Mouse (Mus musculus): Measurements from ENCODE around the gene Aes. TPM values are rescaled to one million over a fixed set of nuclear protein-coding genes. Genes with fewer than 3 reads are reported as not detected.

Aes gene
- polyA plus RNA-seq, 2 experiments, result 393 to 472 TPM

- no peaks in the 10 kb centered on the region for H3K36me3 ChIP-seq (ENCODE audit: control insufficient read depth, insufficient read depth, low read length)
- no peaks in the 10 kb centered on the region for H3K27me3 ChIP-seq (ENCODE audit: control insufficient read depth, insufficient read depth, low read length)
- peaks cover 54% of the 10 kb centered on the region for H3K4me1 ChIP-seq (ENCODE audit: control insufficient read depth, insufficient read depth, low read length)
- no peak overlapping the region for H3K4me3 ChIP-seq (replicated peaks; ENCODE audit: low read length)
- H3K4me2 ChIP-seq (replicated peaks; ENCODE audit: low read depth, low read length, severe bottlenecking), result no peak overlapping the region
- no peaks in the 10 kb centered on the region for H3K9me3 ChIP-seq (ENCODE audit: control insufficient read depth, low read length)
- DNase-seq (ENCODE audit: low spot score) (no peak), ATAC-seq (ENCODE audit: low FRiP score, low read depth) (no peak)
- no peak overlapping the region for H3K9ac ChIP-seq (ENCODE audit: low read depth, low read length, severe bottlenecking)
- WGBS, result 33% methylated on average over 3 of the region's 3 CpGs
- no peak for TF ChIP-seq POLR2A (IDR thresholded peaks at IDR 0.05; ENCODE audit: borderline replicate concordance, extremely low read depth, insufficient read depth, insufficient read length)
- no peak overlapping the region for H3K27ac ChIP-seq (replicated peaks; ENCODE audit: low read depth, low read length)
Observed at GRCm38 (mm10) chr10:81598342-81598741, 39.1 kb downstream of the Aes start.

DNA sequence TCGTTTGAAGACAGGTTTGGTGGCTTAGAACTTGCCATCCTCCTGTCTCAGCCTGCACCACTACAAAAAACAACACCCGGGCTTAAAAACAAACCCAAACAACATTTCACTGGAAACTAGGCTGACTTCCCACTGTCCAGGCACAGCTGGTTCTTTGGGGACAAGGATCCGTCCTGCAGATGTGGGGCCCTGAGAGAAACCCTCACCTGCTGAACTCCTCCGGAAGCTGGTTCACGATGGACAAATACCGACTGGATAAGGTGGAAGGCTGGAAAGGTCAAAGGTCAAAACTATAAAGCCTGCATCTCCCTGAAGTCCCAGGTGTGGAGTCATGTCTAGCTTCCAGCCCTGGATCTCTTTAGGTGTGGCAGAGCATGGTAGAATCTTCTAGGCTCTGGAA lies 39.6 kb downstream of the Aes start:
- Histone ChIP-seq H3K27me3 (ENCODE audit: control insufficient read depth, insufficient read depth, low read length) (no peaks in the 10 kb centered on the region), H3K4me3 (replicated peaks; ENCODE audit: low read length) (no peak overlapping the region), H3K36me3 (ENCODE audit: control insufficient read depth, insufficient read depth, low read length) (no peaks in the 10 kb centered on the region), H3K27ac (replicated peaks; ENCODE audit: low read depth, low read length) (no peak overlapping the region), H3K4me2 (replicated peaks; ENCODE audit: low read depth, low read length, severe bottlenecking) (no peak overlapping the region), H3K9me3 (ENCODE audit: control insufficient read depth, low read length) (no peaks in the 10 kb centered on the region), H3K4me1 (ENCODE audit: control insufficient read depth, insufficient read depth, low read length) (peaks cover 54% of the 10 kb centered on the region), H3K9ac (ENCODE audit: low read depth, low read length, severe bottlenecking) (no peak overlapping the region)
- no peak for ATAC-seq (ENCODE audit: low FRiP score, low read depth)
- no peak for TF ChIP-seq POLR2A (IDR thresholded peaks at IDR 0.05; ENCODE audit: borderline replicate concordance, extremely low read depth, insufficient read depth, insufficient read length)
- 22% methylated on average over 6 of the region's 6 CpGs for WGBS
- DNase-seq (ENCODE audit: low spot score), result no peak

DNA sequence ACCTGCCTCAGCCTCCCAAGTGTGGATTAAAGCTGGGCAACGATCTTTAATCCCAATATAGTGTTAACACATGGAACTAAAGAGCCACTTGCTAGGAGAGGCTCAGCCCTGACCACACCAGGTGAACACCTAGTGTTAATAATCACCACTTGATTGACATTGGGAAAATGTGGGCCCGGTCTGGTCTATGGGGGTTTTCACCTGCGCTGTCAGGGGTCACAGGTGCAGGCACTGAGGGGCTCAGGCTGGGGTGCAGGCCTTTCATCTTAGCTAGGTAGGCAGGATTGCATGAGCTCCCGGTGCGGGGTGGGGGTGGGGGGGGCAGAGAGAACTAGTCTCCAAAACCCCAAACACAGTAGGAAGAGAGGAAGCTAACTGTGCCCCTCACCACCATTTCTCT lies 40.3 kb downstream of the Aes start:
- 57% methylated on average over 5 of the region's 5 CpGs for WGBS
- DNase-seq (ENCODE audit: low spot score) (no peak), ATAC-seq (ENCODE audit: low FRiP score, low read depth) (no peak)
- Histone ChIP-seq H3K27ac (replicated peaks; ENCODE audit: low read depth, low read length) (no peak overlapping the region), H3K4me2 (replicated peaks; ENCODE audit: low read depth, low read length, severe bottlenecking) (no peak overlapping the region), H3K36me3 (ENCODE audit: control insufficient read depth, insufficient read depth, low read length) (no peaks in the 10 kb centered on the region), H3K4me1 (ENCODE audit: control insufficient read depth, insufficient read depth, low read length) (peaks cover 58% of the 10 kb centered on the region), H3K4me3 (replicated peaks; ENCODE audit: low read length) (no peak overlapping the region), H3K9ac (ENCODE audit: low read depth, low read length, severe bottlenecking) (no peak overlapping the region), H3K9me3 (ENCODE audit: control insufficient read depth, low read length) (no peaks in the 10 kb centered on the region), H3K27me3 (ENCODE audit: control insufficient read depth, insufficient read depth, low read length) (no peaks in the 10 kb centered on the region)
- no peak for TF ChIP-seq POLR2A (IDR thresholded peaks at IDR 0.05; ENCODE audit: borderline replicate concordance, extremely low read depth, insufficient read depth, insufficient read length)

GRCm38 (mm10) chr10:81600096-81600495 lies 40.8 kb downstream of the Aes start:
- TF ChIP-seq POLR2A (IDR thresholded peaks at IDR 0.05; ENCODE audit: borderline replicate concordance, extremely low read depth, insufficient read depth, insufficient read length), result no peak
- H3K4me1 ChIP-seq (ENCODE audit: control insufficient read depth, insufficient read depth, low read length), result peaks cover 60% of the 10 kb centered on the region
- DNase-seq (ENCODE audit: low spot score) (no peak), ATAC-seq (ENCODE audit: low FRiP score, low read depth) (no peak)
- WGBS, result 42% methylated on average over 10 of the region's 10 CpGs
- no peak overlapping the region; the same call in 1 of the 2 replicates for H3K27ac ChIP-seq (replicated peaks; ENCODE audit: low read depth, low read length)
- no peak overlapping the region for H3K9ac ChIP-seq (ENCODE audit: low read depth, low read length, severe bottlenecking)
- no peaks in the 10 kb centered on the region for H3K36me3 ChIP-seq (ENCODE audit: control insufficient read depth, insufficient read depth, low read length)
- no peak overlapping the region; the same call in 1 of the 2 replicates for H3K4me3 ChIP-seq (replicated peaks; ENCODE audit: low read length)
- no peak overlapping the region for H3K4me2 ChIP-seq (replicated peaks; ENCODE audit: low read depth, low read length, severe bottlenecking)
- H3K27me3 ChIP-seq (ENCODE audit: control insufficient read depth, insufficient read depth, low read length), result no peaks in the 10 kb centered on the region
- H3K9me3 ChIP-seq (ENCODE audit: control insufficient read depth, low read length), result no peaks in the 10 kb centered on the region

- no peaks in the 10 kb centered on the region for H3K27me3 ChIP-seq (ENCODE audit: control insufficient read depth, insufficient read depth, low read length)
- DNase-seq (ENCODE audit: low spot score), result peak; percentile 99
Observed at GRCm38 (mm10) chr10:81600738-81601203, 41.5 kb downstream of the Aes start, which contains the start of gene Tle6. Gene Tle6 (minus strand): TSS chr10:81601073.

More at GRCm38 (mm10) chr10:81600738-81601203, 41.5 kb downstream of the Aes start, which contains the start of gene Tle6:
- Histone ChIP-seq H3K27ac (replicated peaks; ENCODE audit: low read depth, low read length) (peak within 1 kb of the TSS; percentile 63; the same call in 1 of the 2 replicates), H3K4me2 (replicated peaks; ENCODE audit: low read depth, low read length, severe bottlenecking) (peak within 1 kb of the TSS; percentile 54), H3K9me3 (ENCODE audit: control insufficient read depth, low read length) (no peaks in the 10 kb centered on the region), H3K9ac (ENCODE audit: low read depth, low read length, severe bottlenecking) (peak within 1 kb of the TSS; percentile 25; the same call in 1 of the 2 replicates), H3K4me1 (ENCODE audit: control insufficient read depth, insufficient read depth, low read length) (peaks cover 53% of the 10 kb centered on the region), H3K4me3 (replicated peaks; ENCODE audit: low read length) (peak within 1 kb of the TSS; percentile 29), H3K36me3 (ENCODE audit: control insufficient read depth, insufficient read depth, low read length) (no peaks in the 10 kb centered on the region)
- TF ChIP-seq POLR2A (IDR thresholded peaks at IDR 0.05; ENCODE audit: borderline replicate concordance, extremely low read depth, insufficient read depth, insufficient read length), result no peak
- peak; percentile 86 for ATAC-seq (ENCODE audit: low FRiP score, low read depth)
- under 1% methylated on average over 24 of the region's 28 CpGs for WGBS

All from limb, embryonic 14.5 days (tissue).